Mouse (Mus musculus) left cerebral cortex, adult 8-10 months (tissue): ENCODE data around the gene Zfp451. TPM values are rescaled to one million over a fixed set of nuclear protein-coding genes. Genes with fewer than 3 reads are reported as not detected.
"Not testable (repeated sequence)": the region's sequence is repeated elsewhere in the genome, so short reads cannot be mapped to it uniquely, and the experiment has no call there.

ENCODE experiments used
- DNase-seq, 2 experiments: peaks; one replicate each; pipeline ENCODE4 v3.0.0; 2022; ENCODE audit warnings: low spot score in 2 of 2
- total RNA-seq, 4 experiments: library from RNA; stranded (reverse); gene quantifications; 2 replicates each; pipeline ENCODE4 v1.2.4; 2022

Zfp451 gene
- total RNA-seq, 4 experiments from 2014 or later, result 48.0 to 58.7 (median 54.0) TPM

- peak in 1 of 2 experiments; percentile 48 for DNase-seq
These were observed 56.8 kb downstream of the Zfp451 start, which contains the start of gene Bag2 for GRCm38 (mm10) chr1:33757491-33758041. TSS of gene Bag2 (minus strand) at chr1:33757795.

GRCm38 (mm10) chr1:33757033-33757413 is 57.4 kb downstream of the Zfp451 start:
- DNase-seq, result no peak

- DNase-seq, result no peak
These were observed 58.0 kb downstream of the Zfp451 start for GRCm38 (mm10) chr1:33756258-33757032.

GRCm38 (mm10) chr1:33755799-33756198 is 58.6 kb downstream of the Zfp451 start:
- no peak for DNase-seq

GRCm38 (mm10) chr1:33754965-33755735 is 59.2 kb downstream of the Zfp451 start:
- DNase-seq, result no peak

- DNase-seq, result no peak
These were observed 60.3 kb downstream of the Zfp451 start for GRCm38 (mm10) chr1:33754089-33754488.

GRCm38 (mm10) chr1:33751283-33751682 is 63.1 kb downstream of the Zfp451 start:
- DNase-seq, result peak in 1 of 2 experiments; percentile 71

- not testable (repeated sequence) for DNase-seq
These were observed 64.7 kb downstream of the Zfp451 start for GRCm38 (mm10) chr1:33749709-33750108.

- no peak for DNase-seq
These were observed 65.3 kb downstream of the Zfp451 start for GRCm38 (mm10) chr1:33749109-33749508.

GRCm38 (mm10) chr1:33745901-33746300 is 68.5 kb downstream of the Zfp451 start:
- no peak for DNase-seq

GRCm38 (mm10) chr1:33744815-33745214 is 69.6 kb downstream of the Zfp451 start:
- DNase-seq, result not testable (repeated sequence)

- no peak for DNase-seq
These were observed 71.5 kb downstream of the Zfp451 start for GRCm38 (mm10) chr1:33742903-33743302.

GRCm38 (mm10) chr1:33739302-33739701 is 75.1 kb downstream of the Zfp451 start:
- peak in 1 of 2 experiments; percentile 67 for DNase-seq

GRCm38 (mm10) chr1:33738681-33739278 is 75.6 kb downstream of the Zfp451 start:
- DNase-seq, result no peak

GRCm38 (mm10) chr1:33738281-33738680 is 76.1 kb downstream of the Zfp451 start:
- DNase-seq, result no peak

- no peak for DNase-seq
These were observed 80.3 kb downstream of the Zfp451 start for GRCm38 (mm10) chr1:33734001-33734685.

- DNase-seq, result no peak
These were observed 81.4 kb downstream of the Zfp451 start for GRCm38 (mm10) chr1:33733044-33733443.

- DNase-seq, result no peak
These were observed 89.3 kb downstream of the Zfp451 start for GRCm38 (mm10) chr1:33725086-33725485.

- DNase-seq, result no peak
These were observed 89.9 kb downstream of the Zfp451 start for GRCm38 (mm10) chr1:33724516-33724915.

- DNase-seq, result no peak
These were observed 93.4 kb downstream of the Zfp451 start for GRCm38 (mm10) chr1:33721020-33721419.

GRCm38 (mm10) chr1:33720231-33720630 is 94.2 kb downstream of the Zfp451 start:
- DNase-seq, result peak in 1 of 2 experiments; percentile 59
